Mouse (Mus musculus) B cell, adult 2 months (primary cell): ENCODE results near the gene Gpank1.

Experiments used
- DNase-seq, 2 experiments: peaks; one replicate each; pipeline ENCODE4 v3.0.0; 2022

Gene Gpank1

DNA sequence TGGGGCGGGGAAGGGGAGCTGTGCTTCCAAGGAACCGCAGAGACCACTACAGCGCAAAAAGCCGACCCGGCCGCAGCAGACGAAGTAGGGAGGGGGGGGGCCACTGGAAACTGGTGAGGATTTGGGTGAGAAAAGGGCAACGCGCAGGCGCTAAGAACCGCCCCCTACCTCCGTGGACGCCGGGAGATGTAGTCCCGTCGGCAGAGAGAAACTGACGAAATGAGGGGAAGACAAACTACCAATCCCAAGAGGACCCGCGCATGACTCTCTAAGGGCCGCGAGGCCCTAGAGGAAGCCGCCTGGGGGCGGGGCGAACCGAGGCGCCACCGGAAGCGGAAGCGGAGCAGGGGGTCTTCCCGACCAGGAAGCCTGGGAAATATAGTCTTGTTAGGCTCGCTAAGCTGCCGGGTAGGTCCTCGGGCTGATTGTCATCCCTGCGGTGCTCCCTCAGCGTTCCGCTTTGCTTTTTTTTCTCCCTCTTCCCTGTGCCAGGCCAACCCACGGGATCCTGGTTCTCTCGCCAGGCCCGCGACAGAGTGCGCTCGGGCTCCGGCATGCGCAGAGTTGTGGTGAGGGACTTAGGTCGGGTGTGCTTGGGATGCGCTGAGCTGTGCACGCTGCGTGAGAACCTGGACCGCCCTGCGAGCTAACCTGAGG is at the start of gene Gpank1:
TSS of gene Gpank1 (plus strand) at position 313 of the 657 bp plus-strand sequence.
- DNase-seq, result peak; percentile 98

GRCm38 (mm10) chr17:35074097-35074496 is 47.2 kb upstream of the Gpank1 start:
- DNase-seq, result no peak

GRCm38 (mm10) chr17:35076507-35077176 is 44.6 kb upstream of the Gpank1 start, which contains the start of gene Ly6g6e:
Gene Ly6g6e, plus strand, starts transcription at chr17:35076902.
- DNase-seq, result no peak

GRCm38 (mm10) chr17:35077285-35077684 is 44.0 kb upstream of the Gpank1 start:
- DNase-seq, result no peak

DNA sequence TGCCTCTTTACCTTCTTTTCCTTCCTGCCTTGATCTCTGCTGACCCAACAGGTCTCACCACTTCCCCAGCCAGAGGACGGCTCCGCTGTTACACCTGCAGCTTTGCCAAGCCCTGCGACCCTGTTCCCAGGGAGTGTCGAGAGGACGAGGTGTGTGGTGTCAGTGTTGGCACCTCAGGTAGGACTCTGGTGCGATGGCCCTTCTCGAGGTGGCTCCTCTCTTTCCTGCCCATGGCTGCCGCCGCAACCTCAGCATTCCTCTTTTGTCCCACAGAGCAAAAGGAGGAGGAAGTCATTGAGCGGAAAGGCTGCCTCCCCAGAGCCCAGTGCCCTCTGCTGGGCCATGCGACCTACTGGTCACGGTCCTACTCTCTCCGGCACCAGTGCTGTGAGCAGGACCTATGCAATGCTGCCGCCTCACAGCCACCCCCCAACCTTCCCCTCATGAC is 43.4 kb upstream of the Gpank1 start, which contains the start of gene Ly6g6d:
TSS of gene Ly6g6d (minus strand) at position 280 of the 448 bp plus-strand sequence.
- DNase-seq, result peak in 1 of 2 experiments; percentile 19

GRCm38 (mm10) chr17:35079778-35080177 is 41.5 kb upstream of the Gpank1 start:
- DNase-seq, result no peak

- DNase-seq, result no peak
Observed at GRCm38 (mm10) chr17:35080248-35080647, 41.0 kb upstream of the Gpank1 start.

DNA sequence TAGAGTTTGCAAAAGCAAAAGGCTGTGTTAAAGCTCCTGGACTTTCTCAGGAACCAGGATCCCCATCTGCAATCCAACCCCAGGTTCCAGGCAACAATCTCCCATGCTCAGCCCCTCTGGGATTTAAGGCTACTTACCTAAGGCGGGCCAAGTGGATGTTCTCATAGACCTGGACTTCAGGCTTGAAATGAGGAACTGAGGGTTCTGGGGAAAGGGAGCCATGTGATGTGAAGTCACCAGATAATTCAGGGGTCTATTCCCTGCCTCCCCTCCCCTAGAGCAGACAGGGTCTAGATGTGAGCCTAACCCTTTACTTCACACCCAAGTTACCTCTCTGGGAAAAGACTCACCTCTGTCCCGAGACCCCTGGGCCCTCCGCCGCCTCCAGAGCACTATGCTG is 40.5 kb upstream of the Gpank1 start:
- DNase-seq, result no peak

DNA sequence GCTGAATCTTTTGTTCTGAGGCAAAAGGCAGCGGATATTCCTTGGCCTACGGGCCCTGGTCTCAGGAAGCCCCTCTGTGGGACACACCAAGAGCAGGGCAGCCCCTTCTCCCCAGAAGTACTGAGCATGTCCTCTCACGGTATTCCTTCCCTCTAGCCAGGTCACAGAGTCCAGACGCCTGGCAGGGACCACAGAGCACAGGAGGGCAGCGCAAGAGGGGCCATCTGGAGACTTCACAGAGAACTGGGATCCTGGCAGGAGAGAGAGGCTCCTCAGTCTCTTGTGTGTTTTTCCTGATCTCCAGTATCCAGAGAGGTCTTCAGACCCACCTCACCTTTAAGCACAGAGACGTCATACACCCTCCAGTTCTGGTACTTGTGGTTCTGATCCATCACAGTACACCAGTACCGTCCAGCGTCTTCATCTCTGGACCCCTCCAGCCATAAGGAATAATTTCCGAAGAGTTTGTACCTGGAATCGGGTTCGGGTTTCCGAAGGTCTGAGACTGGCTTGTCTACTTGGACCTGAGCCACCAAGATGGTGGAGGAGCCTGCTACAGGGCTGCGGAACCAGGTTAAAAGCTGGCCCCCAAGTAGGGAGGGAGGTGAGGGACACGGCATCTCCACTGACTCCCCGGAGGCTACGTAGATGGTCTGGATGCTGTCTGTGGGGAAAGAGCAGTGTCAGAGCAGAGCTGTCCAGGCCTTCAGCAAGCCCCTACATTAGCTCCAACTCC is 38.2 kb upstream of the Gpank1 start:
- DNase-seq, result no peak

DNA sequence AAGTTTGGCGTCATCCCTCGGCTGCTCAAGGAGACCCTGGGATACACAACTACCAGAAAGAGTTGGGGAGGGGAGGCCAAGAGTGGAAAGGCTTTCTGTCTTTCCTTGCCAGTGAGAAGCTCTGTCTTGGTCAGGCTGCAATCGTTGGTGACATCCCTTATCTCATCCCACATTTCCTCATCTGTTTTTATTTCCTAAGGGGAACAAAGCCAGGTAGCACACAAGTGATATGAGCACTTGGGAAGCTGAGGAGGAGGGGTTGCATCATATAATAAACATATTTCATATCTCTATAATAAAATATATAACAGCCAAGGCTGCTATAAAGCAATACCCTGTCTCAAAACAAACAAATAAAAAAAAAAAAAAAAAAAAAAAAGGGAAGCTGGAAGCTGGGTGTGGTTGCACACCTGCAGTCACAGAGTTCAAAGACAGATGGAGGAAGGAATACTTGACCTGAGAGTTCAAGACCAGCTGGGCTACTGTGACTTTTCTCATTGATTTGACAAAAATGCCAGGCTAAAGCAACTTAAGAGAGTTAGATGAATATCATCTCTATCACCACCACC is 37.2 kb upstream of the Gpank1 start:
- DNase-seq, result no peak

DNA sequence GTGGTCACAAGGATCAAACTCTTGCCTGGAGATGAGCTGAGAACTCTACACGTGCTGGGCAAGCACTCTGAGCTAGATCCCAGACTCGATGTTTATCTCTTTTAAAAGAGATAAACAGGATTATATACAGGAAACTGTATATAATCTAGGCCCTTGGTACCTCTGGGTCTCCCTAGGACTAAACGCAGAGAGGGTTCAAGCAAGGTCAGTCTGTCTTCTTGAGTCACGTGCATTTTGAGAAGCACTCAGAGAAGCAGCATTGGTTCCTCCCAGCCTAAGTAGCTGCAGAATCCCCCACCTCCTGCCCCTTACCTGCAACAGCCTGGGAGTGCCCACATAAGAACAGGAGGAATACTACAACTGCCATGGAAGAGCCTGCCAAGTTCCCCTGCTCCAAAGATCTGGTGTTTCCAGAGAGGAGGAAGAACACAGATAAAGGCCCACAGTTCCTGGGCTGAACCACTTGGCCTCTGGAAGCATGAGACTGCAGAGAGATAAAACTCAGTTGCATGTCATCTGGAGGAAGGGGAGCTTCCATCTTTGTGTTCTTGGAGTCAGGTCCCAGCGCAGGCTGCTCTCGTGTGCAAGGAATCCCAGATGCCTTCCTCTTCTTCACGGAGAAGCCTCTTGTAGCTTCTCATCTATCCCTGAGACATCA is 35.9 kb upstream of the Gpank1 start, which contains the start of gene Ly6g6f:
TSS of gene Ly6g6f (minus strand) at position 403 of the 658 bp plus-strand sequence.
- no peak for DNase-seq

DNA sequence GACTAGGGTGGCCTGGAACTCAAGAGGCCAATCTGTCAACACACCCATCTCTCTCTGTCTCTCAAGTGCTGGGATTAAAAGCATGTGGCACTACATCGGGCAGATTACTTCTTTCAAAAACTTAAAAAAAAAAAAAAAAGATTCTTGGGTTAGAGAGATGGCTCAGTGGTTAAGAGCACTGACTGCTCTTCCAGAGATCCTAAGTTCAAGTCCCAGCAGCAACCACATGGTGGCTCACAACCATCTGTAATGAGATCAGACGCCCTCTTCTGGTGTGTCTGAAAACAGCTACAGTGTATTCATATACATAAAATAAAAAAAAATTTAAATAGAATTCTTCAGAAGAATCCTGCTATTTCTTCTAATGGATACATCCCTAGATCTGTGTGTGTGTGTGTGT is 33.1 kb upstream of the Gpank1 start:
- peak; percentile 41 to 45 for DNase-seq

DNA sequence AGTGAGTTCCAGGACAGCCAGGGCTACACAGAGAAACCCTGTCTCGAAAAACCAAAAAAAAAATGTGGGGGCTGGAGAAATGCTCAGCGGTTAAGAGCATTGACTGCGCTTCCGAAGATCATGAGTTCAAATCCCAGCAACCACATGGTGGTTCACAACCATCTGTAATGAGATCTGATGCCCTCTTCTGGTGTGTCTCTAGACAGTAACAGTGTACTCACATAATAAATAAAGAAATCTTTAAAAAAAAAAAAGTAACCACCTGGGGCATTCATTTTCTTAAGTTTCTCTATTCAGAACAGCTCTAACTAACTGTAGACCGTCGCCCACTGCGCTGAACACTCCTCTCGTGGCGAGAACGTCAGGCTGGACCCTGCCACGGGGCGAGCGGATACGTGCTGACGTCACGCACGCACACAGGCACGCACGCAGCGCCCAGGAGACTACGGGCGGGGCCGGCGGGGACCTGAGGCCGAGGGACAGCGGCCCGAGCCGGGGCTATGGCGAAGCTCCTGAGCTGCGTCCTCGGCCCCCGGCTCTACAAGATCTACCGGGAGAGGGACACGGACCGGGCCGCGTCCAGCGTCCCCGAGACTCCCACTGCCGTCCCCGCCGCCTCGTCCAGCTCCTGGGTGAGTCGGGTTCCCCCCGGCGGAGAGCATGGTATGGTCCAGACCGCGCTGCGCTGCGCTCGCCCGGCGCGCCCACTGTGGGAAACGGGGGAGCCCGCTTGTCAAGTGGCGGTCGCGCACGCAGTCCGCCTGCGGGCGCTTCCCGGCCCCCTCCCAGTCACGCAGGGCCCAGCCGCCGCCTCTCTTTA is 32.2 kb upstream of the Gpank1 start, which contains the start of gene Abhd16a:
TSS of gene Abhd16a (plus strand) at position 439 of the 820 bp plus-strand sequence.
- peak; percentile 95 for DNase-seq

GRCm38 (mm10) chr17:35090166-35090932 is 30.9 kb upstream of the Gpank1 start:
- DNase-seq, result no peak

DNA sequence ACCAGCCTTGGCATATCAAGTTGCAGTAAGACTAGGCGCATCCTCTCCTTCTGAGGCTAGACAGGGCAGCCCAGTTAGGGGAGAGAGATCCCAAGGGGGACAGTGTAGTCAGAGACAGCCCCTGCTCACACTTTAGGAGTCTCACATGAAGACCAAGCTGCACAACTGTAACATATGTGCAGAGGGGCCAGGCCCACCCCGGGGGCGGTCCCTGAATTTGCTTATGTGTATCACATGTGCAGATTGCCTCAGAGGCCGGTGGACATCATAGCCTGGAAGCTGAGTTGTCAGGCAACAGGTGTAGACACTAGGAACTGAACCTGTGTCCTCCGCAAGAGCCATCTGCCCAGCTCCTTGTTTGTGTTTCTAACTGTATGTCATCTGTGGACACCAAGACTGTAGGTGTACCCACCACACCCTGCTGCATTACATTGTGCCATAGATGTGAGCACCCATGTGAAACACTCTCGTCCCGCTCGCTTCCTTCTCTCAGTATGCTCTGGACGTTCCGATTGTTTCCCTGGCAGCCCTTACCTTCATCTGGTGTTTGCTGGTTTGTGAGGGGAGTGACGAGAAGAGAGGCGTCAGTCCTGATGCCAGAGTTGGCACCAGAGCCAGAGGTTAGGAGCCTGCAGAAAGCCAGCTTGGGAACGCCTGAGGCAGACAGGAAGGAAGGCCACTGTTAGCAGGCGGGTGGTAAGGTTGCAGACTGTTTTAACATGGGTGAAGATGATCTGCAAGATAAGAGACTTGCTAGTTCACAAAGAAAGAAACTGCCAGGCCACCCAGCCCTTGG is 28.7 kb upstream of the Gpank1 start:
- DNase-seq, result no peak

DNA sequence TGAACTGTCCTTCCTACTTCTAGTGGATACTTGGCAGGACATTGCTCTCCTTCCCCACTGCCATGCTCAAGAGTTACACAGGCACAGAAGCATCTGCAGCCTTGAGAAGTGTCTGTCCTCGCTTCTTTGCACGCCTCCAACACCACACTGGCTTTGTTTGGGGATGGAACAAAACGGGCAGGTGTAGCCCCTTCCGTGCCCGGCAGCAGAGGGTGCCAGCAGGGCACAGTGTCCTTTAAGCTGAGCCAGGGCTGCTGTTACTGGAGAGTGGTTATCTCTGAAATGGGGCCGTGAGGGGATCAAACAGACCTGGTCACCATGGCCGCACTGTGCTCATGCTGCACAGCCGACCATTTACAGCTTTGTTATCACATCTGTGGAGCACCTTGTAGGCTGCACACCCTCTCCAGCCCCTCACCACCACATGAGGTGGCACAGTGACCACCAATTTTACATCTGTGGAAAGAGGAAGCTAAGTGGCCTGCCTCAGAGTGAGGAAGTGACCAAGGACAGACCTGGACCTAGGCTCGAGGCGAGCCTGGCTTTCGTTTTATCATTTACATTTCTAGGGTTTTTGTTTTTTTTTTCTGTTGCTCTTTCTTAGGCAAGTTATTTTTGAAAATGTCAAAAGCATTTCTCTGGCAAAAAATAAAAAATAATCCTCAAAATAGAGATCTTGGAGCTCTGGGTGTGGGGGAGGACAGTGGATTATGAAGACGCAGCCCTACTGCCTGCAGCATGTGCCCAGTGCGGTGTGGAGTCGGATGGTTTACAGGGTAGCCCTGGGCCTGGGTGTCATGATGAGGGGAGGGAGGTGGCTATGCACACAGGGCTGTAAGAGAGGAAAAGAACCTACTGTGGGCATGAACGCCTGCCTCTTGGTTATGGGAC is 26.5 kb upstream of the Gpank1 start:
- DNase-seq, result no peak

DNA sequence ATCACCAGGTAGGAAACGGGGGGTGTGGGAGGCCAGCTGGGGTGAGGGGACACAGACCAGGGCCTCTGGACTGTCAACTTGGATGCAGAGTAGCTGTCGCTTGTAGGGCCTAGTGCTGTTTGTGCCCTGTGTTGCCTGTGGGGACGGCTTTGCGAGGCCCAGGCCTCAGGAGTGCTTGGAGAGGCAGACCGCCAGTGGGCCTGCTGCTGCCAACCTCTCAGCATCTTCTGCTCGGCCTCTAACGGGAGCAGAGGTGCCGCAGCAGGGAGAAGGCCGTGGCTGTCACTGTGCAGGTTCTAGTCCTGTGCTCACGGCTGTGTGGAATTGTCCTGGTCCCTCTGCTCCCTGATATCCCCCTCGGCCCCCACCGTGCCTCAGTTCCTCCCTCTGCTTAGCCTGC is 24.7 kb upstream of the Gpank1 start:
- DNase-seq, result no peak

- DNase-seq, result peak; percentile 27 to 28
Observed at GRCm38 (mm10) chr17:35097164-35097655, 24.0 kb upstream of the Gpank1 start.
